Mouse (Mus musculus) limb, embryonic 14.5 days (tissue): Measurements from ENCODE around the gene Trappc12. TPM values are rescaled to one million over a fixed set of nuclear protein-coding genes. Genes with fewer than 3 reads are reported as not detected.

Source experiments
- ATAC-seq: fragments of 200-750 bp; cut with Nextera tagmentation; 2 replicates; pipeline ENCODE4 v1.8.0; 2017; ENCODE audit warnings: low read depth, moderate number of reproducible peaks, moderate TSS enrichment; ENCODE audit not compliant: low FRiP score
- DNase-seq: peaks from one replicate; pipeline ENCODE4 v3.0.0-alpha.2; 2015; ENCODE audit warnings: low spot score
- H3K27ac ChIP-seq: fragments of 300-500 bp; sonication (generic); replicated peaks from 2 replicates; pipeline ENCODE4 v1.5.1; 2014; ENCODE audit warnings: low read depth, mild to moderate bottlenecking, low read length, moderate library complexity, mixed read lengths
- H3K27me3 ChIP-seq: fragments of 300-500 bp; sonication (generic); 2 replicates; pipeline ENCODE4 v1.6.1; 2014; ENCODE audit warnings: low read length, mixed read lengths; ENCODE audit not compliant: control insufficient read depth, insufficient read depth
- H3K36me3 ChIP-seq: fragments of 300-500 bp; sonication (generic); 2 replicates; pipeline ENCODE4 v1.6.1; 2014; ENCODE audit warnings: mild to moderate bottlenecking, low read length, moderate library complexity, mixed read lengths; ENCODE audit not compliant: control insufficient read depth, insufficient read depth
- H3K4me1 ChIP-seq: fragments of 300-500 bp; sonication (generic); 2 replicates; pipeline ENCODE4 v1.6.1; 2014; ENCODE audit warnings: antibody characterized with exemption, low read length, mixed read lengths; ENCODE audit not compliant: control insufficient read depth, insufficient read depth
- H3K4me2 ChIP-seq: fragments of 300-500 bp; sonication (generic); replicated peaks from 2 replicates; pipeline ENCODE4 v1.6.1; 2014; ENCODE audit warnings: low read depth, mild to moderate bottlenecking, low read length, moderate library complexity; ENCODE audit not compliant: severe bottlenecking
- H3K4me3 ChIP-seq: fragments of 300-500 bp; sonication (generic); replicated peaks from 2 replicates; pipeline ENCODE4 v1.5.1; 2014; ENCODE audit warnings: low read length
- H3K9ac ChIP-seq: fragments of 300-500 bp; sonication (generic); 2 replicates; pipeline ENCODE4 v1.6.1; 2014; ENCODE audit warnings: mild to moderate bottlenecking, low read depth, low read length, moderate library complexity; ENCODE audit not compliant: severe bottlenecking
- H3K9me3 ChIP-seq: fragments of 300-500 bp; sonication (generic); 2 replicates; pipeline ENCODE4 v1.6.1; 2016; ENCODE audit warnings: low read length; ENCODE audit not compliant: control insufficient read depth
- POLR2A ChIP-seq: fragments of 200-500 bp; IDR thresholded peaks from 2 replicates; pipeline ENCODE4 v1.8.0; 2012; ENCODE audit warnings: inconsistent platforms, mild to moderate bottlenecking, moderate library complexity, borderline replicate concordance; ENCODE audit not compliant: insufficient read depth, insufficient read length; ENCODE audit errors: extremely low read depth
- WGBS: fragments of 180-500 bp; shearing (Covaris S2); extraction: QIAGEN DNeasy Blood & Tissue Kit; methylation state at CpG from one replicate; pipeline ENCODE4 v1.1.7; 2014; 5-methylcytosine and 5-hydroxymethylcytosine counted together
- polyA plus RNA-seq, 2 experiments: library from polyadenylated mRNA; depleted of rRNA in 1 of 2; stranded (reverse) in 1 of 2; unstranded in 1 of 2; fragments of >200 nt; fragmentation: Nextera tagmentation in 1 of 2; extraction: Ambion mirVana in 1 of 2; gene quantifications; 2 replicates each; pipeline versions ENCODE4 v1.2.1 to v1.2.3; 2012 to 2014

The Trappc12 gene
- polyA plus RNA-seq, 2 experiments: 36.0 to 37.2 TPM

DNA sequence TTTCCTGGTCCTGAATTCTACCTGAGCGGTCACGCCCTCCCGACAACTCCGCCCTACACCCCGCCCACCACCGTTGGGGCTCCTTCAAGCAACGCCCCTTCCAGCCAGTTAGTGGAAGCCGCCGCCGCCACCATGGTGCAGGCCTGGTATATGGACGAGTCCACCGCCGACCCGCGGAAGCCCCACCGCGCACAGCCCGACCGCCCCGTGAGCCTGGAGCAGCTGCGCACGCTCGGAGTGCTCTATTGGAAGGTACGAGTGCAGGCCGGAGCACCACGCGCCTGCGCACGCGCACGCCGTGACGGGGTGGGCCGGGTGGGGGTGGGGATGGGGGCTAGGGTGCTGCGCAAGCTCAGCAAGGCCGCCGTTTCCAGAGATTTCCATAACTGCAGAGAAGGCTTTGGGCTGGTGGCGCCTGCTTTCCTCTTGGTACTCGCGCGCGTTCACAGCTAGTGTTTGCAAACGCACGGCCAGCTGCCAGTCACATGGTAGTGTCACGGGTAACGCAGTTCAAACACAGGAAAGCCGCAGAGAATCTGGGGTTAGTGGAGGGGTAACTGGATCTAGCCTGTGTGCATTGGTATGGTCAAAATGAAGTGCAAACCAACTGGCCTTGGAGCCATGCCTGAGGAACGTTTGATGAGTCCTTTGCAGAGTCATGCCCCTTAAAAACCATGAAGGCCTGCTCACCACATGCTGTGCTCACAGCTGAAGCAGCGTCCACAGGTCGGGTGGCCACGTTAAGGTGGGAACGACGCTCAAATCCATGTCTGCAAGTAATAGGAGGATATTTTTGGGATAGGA is 74.9 kb downstream of the Trappc12 start, which contains the start of gene Adi1:
Gene Adi1 (plus strand): TSS at position 111 of the 804 bp plus-strand sequence.
- Histone ChIP-seq H3K4me2 (peak within 1 kb of the TSS; percentile 68), H3K4me3 (peak within 1 kb of the TSS; percentile 51), H3K27me3 (no peaks in the 10 kb centered on the region), H3K9me3 (no peaks in the 10 kb centered on the region), H3K9ac (peak within 1 kb of the TSS; percentile 67), H3K4me1 (peaks cover 9% of the 10 kb centered on the region), H3K27ac (peak within 1 kb of the TSS; percentile 94), H3K36me3 (peaks cover 12% of the 10 kb centered on the region; the same call in 1 of the 2 replicates)
- ATAC-seq (peak; percentile 95), DNase-seq (peak; percentile 84)
- WGBS: 2% methylated on average over 51 of the region's 53 CpGs
- peak; percentile 74; the same call in 1 of the 2 replicates for TF ChIP-seq POLR2A

DNA sequence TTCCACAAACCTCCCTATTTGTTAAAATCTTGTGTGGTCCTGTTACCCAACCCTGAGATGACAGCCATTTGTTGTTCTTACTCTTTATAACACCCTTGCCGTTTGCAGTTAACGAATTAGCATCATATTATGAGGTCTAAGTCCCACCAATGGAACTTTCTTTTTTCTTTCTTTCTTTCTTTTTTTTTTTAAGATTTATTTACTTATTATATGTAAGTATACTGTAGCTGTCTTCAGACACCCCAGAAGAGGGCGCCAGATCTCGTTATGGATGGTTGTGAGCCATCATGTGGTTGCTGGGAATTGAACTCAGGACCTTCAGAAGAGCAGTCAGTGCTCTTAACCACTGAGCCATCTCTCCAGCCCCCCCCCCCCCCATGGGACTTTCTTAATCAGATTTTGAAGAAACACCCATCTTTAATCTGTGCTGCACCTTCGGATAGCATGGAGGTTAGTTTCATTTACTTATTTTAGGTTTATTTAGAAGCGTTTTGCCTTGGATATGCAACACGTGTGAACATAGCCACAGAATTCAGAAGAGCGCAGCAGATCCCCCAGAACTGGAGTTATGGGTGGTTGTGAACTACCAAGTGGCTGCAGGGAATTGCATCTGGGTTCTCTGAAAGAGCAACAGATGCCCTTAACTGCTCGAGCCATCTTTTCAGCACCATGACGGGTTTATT is 76.1 kb downstream of the Trappc12 start:
- Histone ChIP-seq H3K4me2 (peak overlapping the region; percentile 68), H3K27ac (no peak overlapping the region), H3K36me3 (peaks cover 9% of the 10 kb centered on the region; the same call in 1 of the 2 replicates), H3K27me3 (no peaks in the 10 kb centered on the region), H3K4me1 (peaks cover 9% of the 10 kb centered on the region), H3K9me3 (no peaks in the 10 kb centered on the region), H3K9ac (no peak overlapping the region), H3K4me3 (peak overlapping the region; percentile 51)
- ATAC-seq (no peak), DNase-seq (no peak)
- WGBS: 88% methylated on average over 10 of the region's 10 CpGs
- TF ChIP-seq POLR2A: no peak

DNA sequence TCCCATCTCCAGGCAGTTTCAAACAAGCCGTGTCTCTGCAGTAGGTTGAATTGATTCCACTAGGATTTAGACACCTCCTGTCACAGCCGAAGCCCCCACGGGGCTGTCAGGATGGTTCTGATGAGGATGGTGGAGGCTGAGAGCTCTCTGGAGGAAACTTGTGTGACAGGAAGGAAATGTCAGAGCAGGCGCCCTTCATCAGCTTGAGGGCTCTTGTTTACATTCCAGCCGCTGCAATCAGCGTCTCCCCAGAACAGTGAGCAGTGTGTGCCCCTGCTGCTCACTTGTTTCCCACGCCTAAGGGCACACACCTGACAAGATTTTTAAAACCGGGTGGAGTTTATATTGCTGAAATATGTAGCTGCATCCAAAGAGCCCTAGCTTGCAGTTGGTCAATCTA is 83.0 kb downstream of the Trappc12 start:
- Histone ChIP-seq H3K4me2 (no peak overlapping the region), H3K9ac (no peak overlapping the region), H3K9me3 (no peaks in the 10 kb centered on the region), H3K27me3 (no peaks in the 10 kb centered on the region), H3K36me3 (no peaks in the 10 kb centered on the region), H3K4me1 (no peaks in the 10 kb centered on the region), H3K4me3 (no peak overlapping the region), H3K27ac (no peak overlapping the region)
- TF ChIP-seq POLR2A: no peak
- WGBS: 21% methylated on average over 8 of the region's 8 CpGs
- no peak for DNase-seq
- no peak for ATAC-seq

DNA sequence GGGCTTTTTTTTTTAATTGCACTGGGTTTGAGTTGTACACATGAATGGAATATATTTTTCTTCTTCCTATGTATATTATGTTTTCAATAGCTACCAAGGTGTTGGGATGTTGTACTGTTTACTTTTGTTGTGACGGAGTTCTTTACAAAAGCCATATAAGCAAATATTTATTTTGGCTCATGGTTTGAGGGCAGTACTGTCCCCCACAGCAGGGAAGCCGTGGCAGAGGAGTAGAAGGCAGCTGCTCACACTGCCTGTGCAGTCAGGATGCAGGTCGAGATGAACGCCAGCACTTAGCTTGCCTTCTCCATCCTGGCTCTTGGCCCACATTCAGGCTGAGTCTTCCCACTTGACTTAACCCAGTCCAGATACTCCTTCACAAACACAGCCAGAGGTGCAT is 83.5 kb downstream of the Trappc12 start:
- Histone ChIP-seq H3K36me3 (no peaks in the 10 kb centered on the region), H3K9ac (no peak overlapping the region)
- WGBS: 52% methylated on average over 4 of the region's 4 CpGs

DNA sequence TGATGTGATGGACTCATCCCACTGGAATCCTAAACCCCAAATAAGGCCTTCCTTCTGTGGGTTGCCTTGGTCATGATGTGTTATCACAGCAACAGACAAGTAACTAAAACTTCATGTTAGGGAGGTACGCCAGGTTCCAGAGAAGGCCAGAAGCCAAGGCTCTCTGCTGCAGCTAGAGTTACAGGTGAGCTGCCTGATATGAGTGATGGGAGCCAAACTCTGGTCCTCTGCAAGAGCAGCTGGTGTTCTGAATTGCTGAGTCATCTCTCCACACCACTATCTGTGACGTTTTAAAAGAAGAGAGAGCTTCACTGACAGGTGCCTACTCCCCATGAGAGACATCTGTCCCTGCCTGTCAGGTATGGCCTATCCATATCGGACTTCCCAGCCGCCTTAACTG is 87.6 kb downstream of the Trappc12 start:
- H3K36me3 ChIP-seq: peaks cover 25% of the 10 kb centered on the region
- no peak for DNase-seq
- no peak overlapping the region for H3K4me3 ChIP-seq
- no peaks in the 10 kb centered on the region for H3K27me3 ChIP-seq
- no peak overlapping the region for H3K27ac ChIP-seq
- H3K4me1 ChIP-seq: no peaks in the 10 kb centered on the region
- H3K9me3 ChIP-seq: no peaks in the 10 kb centered on the region
- ATAC-seq: no peak
- no peak overlapping the region for H3K9ac ChIP-seq
- no peak overlapping the region for H3K4me2 ChIP-seq
- no peak for TF ChIP-seq POLR2A
- 79% methylated on average over 4 of the region's 4 CpGs for WGBS

More for the DNA sequence above, 83.5 kb downstream of the Trappc12 start:
- Histone ChIP-seq H3K27ac (no peak overlapping the region), H3K4me3 (no peak overlapping the region), H3K9me3 (no peaks in the 10 kb centered on the region), H3K4me2 (no peak overlapping the region), H3K4me1 (no peaks in the 10 kb centered on the region), H3K27me3 (no peaks in the 10 kb centered on the region)
- DNase-seq (no peak), ATAC-seq (no peak)
- no peak for TF ChIP-seq POLR2A
